Mouse (Mus musculus): ENCODE results near the gene Gm20075. TPM values are rescaled to one million over a fixed set of nuclear protein-coding genes. Genes with fewer than 3 reads are reported as not detected.
"Not testable (repeated sequence)": the region's sequence is repeated elsewhere in the genome, so short reads cannot be mapped to it uniquely, and the experiment has no call there.

The Gm20075 gene
- total RNA-seq (2021) = 10 to 100 TPM; 25.6 to 26.2 TPM

DNA sequence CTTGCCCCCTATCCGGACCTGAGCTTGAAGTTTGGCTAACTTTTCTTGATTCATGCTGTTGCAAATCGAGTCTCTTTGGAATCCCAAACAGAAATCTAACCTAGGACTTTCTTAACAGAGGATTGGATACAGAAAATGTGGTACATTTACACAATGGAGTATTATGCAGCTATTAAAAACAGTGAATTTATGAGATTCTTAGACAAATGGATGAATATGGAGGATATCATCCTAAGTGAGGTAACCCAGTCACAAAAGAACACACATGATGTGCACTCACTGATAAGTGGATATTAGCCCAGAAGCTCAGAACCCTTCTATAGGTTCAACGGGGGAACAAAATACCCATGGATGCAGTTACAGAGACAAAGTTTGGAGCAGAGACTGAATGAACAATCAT lies at the start of gene Gm20075:
Gene Gm20075, minus strand, starts transcription at position 101 of the 400 bp plus-strand sequence.
- not testable (repeated sequence) for DNase-seq (ENCODE audit: extremely low spot score in 1 of 2, low spot score in 1 of 2)

DNA sequence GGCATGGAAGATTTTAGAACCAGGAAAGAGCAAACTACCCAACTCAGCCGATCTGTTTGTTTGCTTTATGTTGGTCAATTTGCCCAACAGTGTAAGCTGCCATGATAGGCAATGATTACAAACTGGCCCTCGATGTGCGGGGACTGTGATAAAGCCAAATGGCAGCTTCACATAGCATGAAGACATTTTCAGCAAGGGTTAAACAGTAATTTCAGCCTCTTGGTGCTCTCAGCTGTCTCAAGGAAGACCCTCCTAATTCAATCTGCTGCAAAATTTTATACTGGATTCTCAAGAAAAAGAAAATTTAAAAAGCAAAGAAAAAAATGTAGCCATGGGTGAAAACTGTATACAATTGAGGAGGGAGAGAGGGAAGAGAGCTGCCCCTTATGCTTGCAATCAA lies 47.9 kb upstream of the Gm20075 start:
- no peak for DNase-seq (ENCODE audit: extremely low spot score in 1 of 2, low spot score in 1 of 2)

DNA sequence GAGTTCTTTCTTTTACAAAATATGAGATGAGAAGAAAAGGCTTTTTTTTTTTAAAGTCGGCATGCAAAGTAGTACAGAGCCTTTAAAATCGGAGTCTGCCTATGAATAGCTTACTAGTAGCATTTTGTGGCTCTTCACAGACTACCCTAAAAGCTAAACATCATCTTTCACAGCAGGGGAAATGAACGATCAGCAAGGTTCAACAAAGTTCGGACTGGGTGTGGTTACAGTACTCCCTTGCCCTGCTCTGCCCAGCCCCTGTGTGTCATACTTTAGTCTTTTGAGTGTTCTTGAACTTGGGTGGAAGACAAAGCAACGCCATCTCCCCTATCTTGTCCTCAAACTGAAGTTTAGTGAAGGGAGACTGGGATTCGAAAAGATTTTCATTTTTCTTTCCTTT lies 45.5 kb upstream of the Gm20075 start:
- no peak for DNase-seq (ENCODE audit: extremely low spot score in 1 of 2, low spot score in 1 of 2)

- no peak for DNase-seq (ENCODE audit: extremely low spot score in 1 of 2, low spot score in 1 of 2)
Observed at GRCm38 (mm10) chr13:96125011-96125410, 43.8 kb upstream of the Gm20075 start.

DNA sequence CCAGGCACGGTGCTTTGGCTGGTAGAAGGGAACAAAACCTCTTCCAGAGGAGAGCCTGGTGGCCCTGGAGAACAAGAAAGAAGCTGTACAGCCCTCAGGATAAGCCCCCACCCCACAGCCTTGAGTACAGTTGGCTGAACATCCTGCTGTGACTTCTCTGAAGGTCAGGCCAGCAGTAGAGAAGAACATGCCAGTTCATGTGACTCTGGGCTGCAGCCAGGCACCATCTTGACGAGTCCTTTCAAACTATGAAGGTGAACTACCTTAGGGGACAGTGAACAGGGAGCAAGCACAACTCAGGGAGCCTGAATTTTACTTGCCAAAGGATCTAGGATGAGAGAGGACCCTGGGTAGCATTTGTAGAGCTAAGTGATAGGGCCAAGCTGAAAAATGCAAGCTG lies 31.5 kb upstream of the Gm20075 start:
- no peak for DNase-seq (ENCODE audit: extremely low spot score in 1 of 2, low spot score in 1 of 2)

GRCm38 (mm10) chr13:96110767-96111166 lies 29.6 kb upstream of the Gm20075 start:
- no peak for DNase-seq (ENCODE audit: extremely low spot score in 1 of 2, low spot score in 1 of 2)

- no peak for DNase-seq (ENCODE audit: extremely low spot score in 1 of 2, low spot score in 1 of 2)
Observed at GRCm38 (mm10) chr13:96106367-96106766, 25.2 kb upstream of the Gm20075 start.

DNA sequence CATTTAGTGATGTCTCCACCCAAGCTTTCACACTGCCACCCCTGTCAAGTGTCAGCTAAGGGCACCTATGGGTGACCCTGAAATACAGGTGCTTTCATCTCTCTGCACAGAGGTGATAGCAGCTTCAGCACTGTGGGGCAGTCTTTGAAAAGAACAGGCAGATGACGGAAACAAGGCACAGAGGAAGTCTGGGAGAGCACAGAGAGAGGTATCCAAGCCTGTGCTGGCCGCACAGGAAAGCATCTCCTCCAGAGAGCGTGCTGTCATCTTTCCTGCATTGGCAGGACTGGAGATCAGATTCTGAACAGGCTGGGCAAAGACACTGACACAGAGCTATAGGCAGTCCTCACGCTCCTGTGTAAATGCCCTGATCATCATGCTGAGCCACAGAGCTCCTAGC lies 9.8 kb upstream of the Gm20075 start:
- no peak for DNase-seq (ENCODE audit: extremely low spot score in 1 of 2, low spot score in 1 of 2)

- no peak for DNase-seq (ENCODE audit: extremely low spot score in 1 of 2, low spot score in 1 of 2)
Observed at GRCm38 (mm10) chr13:96085581-96086302, 4.6 kb upstream of the Gm20075 start.

- not testable (repeated sequence) for DNase-seq (ENCODE audit: extremely low spot score in 1 of 2, low spot score in 1 of 2)
Observed at GRCm38 (mm10) chr13:96081754-96082153, 578 bp upstream of the Gm20075 start, which contains the start of gene Gm17190. Gene Gm17190, plus strand, starts transcription at chr13:96082054.

DNA sequence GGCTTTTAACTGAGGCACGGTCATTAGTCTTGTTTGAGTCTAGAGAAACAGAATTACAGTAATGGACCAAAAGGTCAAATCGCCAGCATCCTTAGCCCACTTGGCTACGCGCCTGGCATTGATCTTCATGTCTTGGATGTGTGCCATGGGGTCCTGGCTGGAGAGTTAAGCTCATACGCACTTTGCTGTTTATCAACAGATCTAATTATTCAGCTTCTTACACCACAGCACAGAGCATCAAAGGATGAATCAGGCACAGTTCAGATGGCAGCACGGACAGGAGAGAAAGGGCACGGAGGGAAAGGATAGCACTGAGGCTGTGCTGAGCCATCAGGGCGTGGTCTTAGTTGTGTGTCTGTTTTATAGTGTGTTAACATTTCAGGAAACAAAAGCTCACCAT lies 7.6 kb downstream of the Gm20075 start:
- DNase-seq (ENCODE audit: extremely low spot score in 1 of 2, low spot score in 1 of 2) = no peak

GRCm38 (mm10) chr13:96052755-96053154 lies 28.4 kb downstream of the Gm20075 start:
- no peak for DNase-seq (ENCODE audit: extremely low spot score in 1 of 2, low spot score in 1 of 2)

DNA sequence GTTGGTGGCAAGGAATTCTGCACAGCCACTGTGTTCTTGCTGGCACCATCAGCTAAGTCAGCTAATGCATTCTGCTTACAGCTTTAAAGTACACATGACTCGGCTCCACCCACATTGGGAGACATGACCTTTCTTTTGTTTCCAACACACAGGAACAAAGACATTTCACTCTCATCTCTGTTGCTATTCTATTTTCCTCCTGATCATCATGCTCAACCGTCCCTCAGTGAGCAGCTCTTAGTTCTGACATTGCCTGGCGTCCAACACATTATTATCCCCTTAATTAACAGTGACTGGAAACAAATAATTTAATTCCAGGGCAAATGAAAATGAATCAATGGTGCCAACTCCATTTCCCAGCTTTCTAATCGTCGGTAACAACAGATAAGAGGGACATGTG lies 35.8 kb downstream of the Gm20075 start:
- DNase-seq (ENCODE audit: extremely low spot score in 1 of 2, low spot score in 1 of 2) = no peak

DNA sequence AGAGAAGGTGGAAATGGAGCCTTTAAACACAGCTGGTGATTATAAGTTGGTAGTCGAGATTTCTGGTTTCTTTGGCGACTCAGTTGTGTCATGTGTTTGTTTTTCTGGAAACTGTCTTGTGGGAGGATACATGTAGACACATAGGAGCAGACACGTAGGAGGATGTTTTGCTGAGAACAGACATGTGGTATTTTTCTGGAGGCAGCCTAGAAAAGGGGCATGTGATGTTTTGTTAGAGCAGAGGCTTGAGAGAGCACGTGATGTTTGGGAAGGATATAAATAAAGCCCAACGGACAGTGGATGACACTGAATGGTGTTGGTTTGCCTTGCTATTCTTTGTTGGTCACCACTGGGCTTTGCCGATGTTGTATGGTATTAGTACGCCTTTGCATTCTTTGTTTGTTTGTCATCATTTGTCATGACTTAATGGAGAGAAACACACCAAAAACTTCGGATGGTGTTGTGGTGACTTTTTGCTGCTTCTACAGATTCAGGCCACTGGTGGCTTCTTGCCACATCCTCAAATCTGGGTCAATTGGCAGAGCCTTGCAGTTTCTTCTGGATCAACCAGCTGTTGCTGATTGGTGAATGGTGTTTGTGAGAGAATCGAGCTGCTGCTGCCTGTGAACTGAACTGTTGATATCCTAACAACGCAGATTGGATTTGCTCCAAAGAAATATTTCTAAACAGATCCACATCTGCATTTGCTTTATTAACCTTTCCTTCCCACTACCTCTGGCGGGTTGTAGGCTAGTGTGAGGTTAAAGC lies 40.7 kb downstream of the Gm20075 start:
- DNase-seq (ENCODE audit: extremely low spot score in 1 of 2, low spot score in 1 of 2) = no peak

- no peak for DNase-seq (ENCODE audit: extremely low spot score in 1 of 2, low spot score in 1 of 2)
Observed at GRCm38 (mm10) chr13:96039536-96039935, 41.6 kb downstream of the Gm20075 start.

- peak; percentile 53 to 81 for DNase-seq (ENCODE audit: extremely low spot score in 1 of 2, low spot score in 1 of 2)
Observed at GRCm38 (mm10) chr13:96030368-96031223, 50.6 kb downstream of the Gm20075 start.

Other genes with a start within 250 kb of the Gm20075 start
- 10 to 100 TPM; 82.0 to 83.5 TPM for gene Iqgap2, start 189.5 kb downstream of the Gm20075 start, total RNA-seq (2021)
- not detected for gene Gm17190, start 678 bp upstream of the Gm20075 start, total RNA-seq (2021)
- 10 to 100 TPM; 13.0 to 14.2 TPM for gene Sv2c, start 51.2 kb upstream of the Gm20075 start, total RNA-seq (2021)

All from layer of hippocampus, postnatal 25 days (tissue).